Mouse (Mus musculus): ENCODE data around the gene Arfrp1. TPM values are rescaled to one million over a fixed set of nuclear protein-coding genes. Genes with fewer than 3 reads are reported as not detected.

The Arfrp1 gene
- polyA plus RNA-seq, 1 experiment: 69.6 TPM

DNA sequence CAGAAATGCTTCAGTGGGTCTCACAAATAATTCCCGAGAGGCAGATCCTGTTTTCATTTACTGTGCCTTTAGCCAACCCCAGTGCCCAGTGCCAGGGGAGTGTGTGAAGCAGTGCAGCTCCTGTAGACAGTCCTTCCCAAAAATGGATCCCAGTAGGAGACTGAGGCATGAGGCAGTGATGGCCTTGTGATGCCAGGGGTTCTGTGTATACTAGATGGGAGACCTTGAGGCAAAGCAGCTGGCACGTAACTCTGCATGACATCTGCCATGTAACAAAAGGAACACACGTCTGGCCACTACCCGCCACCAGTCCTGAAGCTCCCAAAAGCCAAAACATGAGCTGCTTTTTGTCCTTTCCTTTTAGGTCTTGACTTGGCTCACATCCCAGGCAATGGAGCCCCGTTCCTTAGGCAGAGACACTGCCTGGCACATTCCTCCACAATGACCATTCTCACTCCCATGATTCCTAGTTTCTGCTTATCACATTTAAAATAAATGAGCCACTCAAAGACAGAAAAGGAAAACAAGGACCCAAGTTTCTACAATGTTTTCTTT lies 32.1 kb upstream of the Arfrp1 start:
- no peak for DNase-seq
- WGBS: 86% methylated on average over 5 of the region's 5 CpGs
- Histone ChIP-seq H3K4me3 (ENCODE audit: control insufficient read depth, insufficient read depth, low read length) (no peak overlapping the region), H3K27me3 (ENCODE audit: control insufficient read depth, insufficient read depth, low read length) (no peaks in the 10 kb centered on the region), H3K4me1 (replicated peaks; ENCODE audit: control insufficient read depth, insufficient read depth, low read length) (no peaks in the 10 kb centered on the region), H3K36me3 (ENCODE audit: control insufficient read depth, insufficient read depth, low read length) (no peaks in the 10 kb centered on the region), H3K27ac (ENCODE audit: control insufficient read depth, insufficient read depth, low read length) (no peak overlapping the region)
- no peak for TF ChIP-seq CTCF (IDR thresholded peaks at IDR 0.05; ENCODE audit: borderline replicate concordance, control insufficient read depth, extremely low read depth, insufficient read depth, low read length, poor library complexity)

GRCm38 (mm10) chr2:181394086-181394485 lies 28.9 kb upstream of the Arfrp1 start:
- 96% methylated on average over 3 of the region's 3 CpGs for WGBS
- Histone ChIP-seq H3K36me3 (ENCODE audit: control insufficient read depth, insufficient read depth, low read length) (no peaks in the 10 kb centered on the region), H3K27me3 (ENCODE audit: control insufficient read depth, insufficient read depth, low read length) (no peaks in the 10 kb centered on the region), H3K27ac (ENCODE audit: control insufficient read depth, insufficient read depth, low read length) (no peak overlapping the region), H3K4me3 (ENCODE audit: control insufficient read depth, insufficient read depth, low read length) (no peak overlapping the region), H3K4me1 (replicated peaks; ENCODE audit: control insufficient read depth, insufficient read depth, low read length) (no peaks in the 10 kb centered on the region)
- DNase-seq: no peak
- TF ChIP-seq POLR2A (IDR thresholded peaks at IDR 0.05; ENCODE audit: control insufficient read depth, extremely low read depth, insufficient read depth, low read length, poor library complexity) (no peak), CTCF (IDR thresholded peaks at IDR 0.05; ENCODE audit: borderline replicate concordance, control insufficient read depth, extremely low read depth, insufficient read depth, low read length, poor library complexity) (no peak)

DNA sequence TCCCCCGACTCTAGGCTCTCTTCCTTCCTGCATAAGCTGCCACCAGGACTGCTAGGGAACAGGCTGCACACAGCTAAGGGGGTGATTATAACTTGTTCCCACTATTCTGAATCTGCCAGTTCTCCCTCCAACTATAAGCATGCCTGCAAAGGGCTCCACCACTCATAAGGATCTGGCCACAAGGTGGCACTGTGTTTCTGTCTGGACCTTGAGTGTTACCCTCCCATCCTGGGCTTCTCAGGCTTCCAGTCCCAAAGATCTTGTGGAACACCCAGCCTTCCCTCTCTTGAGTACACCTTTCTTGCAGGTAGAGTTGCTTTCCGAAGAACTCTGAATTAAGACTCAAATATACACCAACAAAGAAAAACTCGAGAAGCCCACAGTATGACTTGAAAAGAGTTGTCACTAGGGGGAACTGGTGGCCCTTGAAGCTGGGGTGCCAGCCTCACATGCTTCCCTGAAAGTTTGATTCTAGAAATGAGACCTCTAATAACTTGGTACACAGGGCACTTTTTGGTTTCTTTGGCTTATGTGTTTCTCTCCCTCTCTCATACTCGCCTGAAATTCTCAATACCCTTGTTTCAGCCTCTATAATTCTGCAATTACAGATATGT lies 27.5 kb upstream of the Arfrp1 start:
- WGBS: 33% methylated on average over 4 of the region's 4 CpGs
- Histone ChIP-seq H3K4me3 (ENCODE audit: control insufficient read depth, insufficient read depth, low read length) (no peak overlapping the region), H3K36me3 (ENCODE audit: control insufficient read depth, insufficient read depth, low read length) (no peaks in the 10 kb centered on the region), H3K4me1 (replicated peaks; ENCODE audit: control insufficient read depth, insufficient read depth, low read length) (no peaks in the 10 kb centered on the region), H3K27me3 (ENCODE audit: control insufficient read depth, insufficient read depth, low read length) (no peaks in the 10 kb centered on the region), H3K27ac (ENCODE audit: control insufficient read depth, insufficient read depth, low read length) (no peak overlapping the region)
- peak; percentile 83 for DNase-seq
- TF ChIP-seq POLR2A (IDR thresholded peaks at IDR 0.05; ENCODE audit: control insufficient read depth, extremely low read depth, insufficient read depth, low read length, poor library complexity) (no peak), CTCF (IDR thresholded peaks at IDR 0.05; ENCODE audit: borderline replicate concordance, control insufficient read depth, extremely low read depth, insufficient read depth, low read length, poor library complexity) (peak; percentile 22; the same call in 1 of the 2 replicates)

DNA sequence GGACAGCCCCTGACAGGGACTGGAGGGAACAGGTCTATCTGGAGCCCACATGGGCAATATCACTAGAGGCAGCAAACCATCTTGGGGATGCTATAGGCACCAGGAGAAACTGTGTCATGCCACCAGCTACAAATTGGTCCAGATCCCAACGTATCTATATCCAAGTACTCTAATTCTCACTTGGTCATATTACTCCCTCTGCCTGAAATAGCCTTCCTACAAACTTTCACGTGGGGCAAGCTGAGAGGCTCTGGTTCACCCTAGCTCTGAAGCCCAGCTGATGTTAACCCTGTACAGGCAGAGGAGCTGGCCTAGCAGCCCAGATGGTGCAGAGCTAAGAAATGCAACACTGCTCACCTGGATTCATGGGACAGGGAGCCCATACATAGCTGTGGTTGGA lies 26.3 kb upstream of the Arfrp1 start:
- no peak for TF ChIP-seq CTCF (IDR thresholded peaks at IDR 0.05; ENCODE audit: borderline replicate concordance, control insufficient read depth, extremely low read depth, insufficient read depth, low read length, poor library complexity)
- no peak for TF ChIP-seq POLR2A (IDR thresholded peaks at IDR 0.05; ENCODE audit: control insufficient read depth, extremely low read depth, insufficient read depth, low read length, poor library complexity)
- no peaks in the 10 kb centered on the region for H3K27me3 ChIP-seq (ENCODE audit: control insufficient read depth, insufficient read depth, low read length)
- H3K36me3 ChIP-seq (ENCODE audit: control insufficient read depth, insufficient read depth, low read length): no peaks in the 10 kb centered on the region
- DNase-seq: no peak
- H3K27ac ChIP-seq (ENCODE audit: control insufficient read depth, insufficient read depth, low read length): no peak overlapping the region
- no peak overlapping the region for H3K4me3 ChIP-seq (ENCODE audit: control insufficient read depth, insufficient read depth, low read length)
- no peaks in the 10 kb centered on the region for H3K4me1 ChIP-seq (replicated peaks; ENCODE audit: control insufficient read depth, insufficient read depth, low read length)
- 70% methylated on average over 2 of the region's 2 CpGs for WGBS

GRCm38 (mm10) chr2:181391022-181391421 lies 25.8 kb upstream of the Arfrp1 start:
- 0 out of 2 replicates have a peak, but pooled peaks cover 1% of the 10 kb centered on the region for H3K36me3 ChIP-seq (ENCODE audit: control insufficient read depth, insufficient read depth, low read length)
- DNase-seq: no peak
- H3K4me1 ChIP-seq (replicated peaks; ENCODE audit: control insufficient read depth, insufficient read depth, low read length): no peaks in the 10 kb centered on the region
- no peaks in the 10 kb centered on the region for H3K27me3 ChIP-seq (ENCODE audit: control insufficient read depth, insufficient read depth, low read length)
- no peak overlapping the region for H3K27ac ChIP-seq (ENCODE audit: control insufficient read depth, insufficient read depth, low read length)
- 96% methylated on average over 15 of the region's 15 CpGs for WGBS
- no peak for TF ChIP-seq POLR2A (IDR thresholded peaks at IDR 0.05; ENCODE audit: control insufficient read depth, extremely low read depth, insufficient read depth, low read length, poor library complexity)
- no peak for TF ChIP-seq CTCF (IDR thresholded peaks at IDR 0.05; ENCODE audit: borderline replicate concordance, control insufficient read depth, extremely low read depth, insufficient read depth, low read length, poor library complexity)
- no peak overlapping the region for H3K4me3 ChIP-seq (ENCODE audit: control insufficient read depth, insufficient read depth, low read length)

GRCm38 (mm10) chr2:181390136-181390870 lies 25.1 kb upstream of the Arfrp1 start:
- WGBS: 85% methylated on average over 4 of the region's 4 CpGs
- H3K36me3 ChIP-seq (ENCODE audit: control insufficient read depth, insufficient read depth, low read length): 0 out of 2 replicates have a peak, but pooled peaks cover 3% of the 10 kb centered on the region
- no peaks in the 10 kb centered on the region for H3K27me3 ChIP-seq (ENCODE audit: control insufficient read depth, insufficient read depth, low read length)
- TF ChIP-seq CTCF (IDR thresholded peaks at IDR 0.05; ENCODE audit: borderline replicate concordance, control insufficient read depth, extremely low read depth, insufficient read depth, low read length, poor library complexity) (no peak), POLR2A (IDR thresholded peaks at IDR 0.05; ENCODE audit: control insufficient read depth, extremely low read depth, insufficient read depth, low read length, poor library complexity) (no peak)
- no peak for DNase-seq
- no peak overlapping the region for H3K27ac ChIP-seq (ENCODE audit: control insufficient read depth, insufficient read depth, low read length)
- no peaks in the 10 kb centered on the region for H3K4me1 ChIP-seq (replicated peaks; ENCODE audit: control insufficient read depth, insufficient read depth, low read length)
- no peak overlapping the region for H3K4me3 ChIP-seq (ENCODE audit: control insufficient read depth, insufficient read depth, low read length)
